Mouse (Mus musculus) heart, adult 2 months (tissue): ENCODE measurements at regions not wholly inside any gene's neighbourhood (a gene's known extent, or its start where the extent isn't known, plus 50 kb on each side); places are given as distances from the start of the nearest gene placed in this dataset.

ENCODE experiments used
- DNase-seq, 2 experiments: peaks; one replicate each; pipeline ENCODE4 v3.0.0; 2021
- H3K27ac ChIP-seq: fragments of 200-600 bp; 2 replicates; pipeline ENCODE4 v1.8.1; 2022
- H3K27me3 ChIP-seq: fragments of 200-500 bp; 2 replicates; pipeline ENCODE4 v1.6.1; 2012; ENCODE audit warnings: mild to moderate bottlenecking, low read length, inconsistent platforms, mixed read lengths; ENCODE audit not compliant: control insufficient read depth, insufficient read depth
- H3K36me3 ChIP-seq: fragments of 200-500 bp; 2 replicates; pipeline ENCODE4 v1.6.1; 2012; ENCODE audit warnings: low read length, inconsistent platforms; ENCODE audit not compliant: control insufficient read depth, insufficient read depth
- H3K4me1 ChIP-seq: fragments of 200-500 bp; 2 replicates; pipeline ENCODE4 v1.6.1; 2011; ENCODE audit warnings: low read length; ENCODE audit not compliant: control insufficient read depth, insufficient read depth
- H3K4me3 ChIP-seq: fragments of 200-600 bp; 2 replicates; pipeline ENCODE4 v1.8.1; 2022
- H3K79me2 ChIP-seq: fragments of 200-500 bp; replicated peaks from 2 replicates; pipeline ENCODE4 v1.6.1; 2012; ENCODE audit warnings: mild to moderate bottlenecking, inconsistent platforms, low read length, moderate library complexity, mixed read lengths; ENCODE audit not compliant: control insufficient read depth, insufficient read depth
- H3K9ac ChIP-seq: fragments of 200-500 bp; 2 replicates; pipeline ENCODE4 v1.6.1; 2012; ENCODE audit warnings: low read depth, mild to moderate bottlenecking, control low read depth, inconsistent platforms, low read length, mixed read lengths
- CTCF ChIP-seq: fragments of 200-600 bp; IDR thresholded peaks from 2 replicates; pipeline ENCODE4 v1.8.1; 2022; ENCODE audit warnings: antibody characterized with exemption, mild to moderate bottlenecking, moderate library complexity
- EP300 ChIP-seq: fragments of 200-500 bp; IDR thresholded peaks from 2 replicates; pipeline ENCODE4 v1.6.1; 2011; ENCODE audit warnings: low read depth, low read length, control low read depth; ENCODE audit not compliant: insufficient read depth
- POLR2A ChIP-seq: fragments of 200-500 bp; IDR thresholded peaks from 2 replicates; pipeline ENCODE4 v1.6.1; 2011; ENCODE audit warnings: mild to moderate bottlenecking, low read depth, low read length, control low read depth; ENCODE audit not compliant: insufficient read depth
- WGBS: fragments of 180-500 bp; shearing (Covaris S2); methylation state at CpG from one replicate; pipeline ENCODE4 v1.1.7; 2018; 5-methylcytosine and 5-hydroxymethylcytosine counted together
- intact Hi-C: fragments of 180-260 bp; cut with DNase I; formaldehyde crosslinking; loops from one replicate; pipeline ENCODE4 v1.15.1; 2025

GRCm38 (mm10) chr8:87297761-87298160 lies 174.6 kb downstream of the Cbln1 start:
- 82% methylated on average over 6 of the region's 6 CpGs for WGBS
- Histone ChIP-seq H3K36me3 (no peaks in the 10 kb centered on the region), H3K4me1 (no peaks in the 10 kb centered on the region), H3K79me2 (no peaks in the 10 kb centered on the region), H3K4me3 (no peak overlapping the region), H3K27ac (no peak overlapping the region), H3K9ac (no peak overlapping the region), H3K27me3 (no peaks in the 10 kb centered on the region)
- intact Hi-C loops: no loop called here
- DNase-seq: no peak
- TF ChIP-seq POLR2A: no peak
- TF ChIP-seq EP300: no peak
- no peak for TF ChIP-seq CTCF

DNA sequence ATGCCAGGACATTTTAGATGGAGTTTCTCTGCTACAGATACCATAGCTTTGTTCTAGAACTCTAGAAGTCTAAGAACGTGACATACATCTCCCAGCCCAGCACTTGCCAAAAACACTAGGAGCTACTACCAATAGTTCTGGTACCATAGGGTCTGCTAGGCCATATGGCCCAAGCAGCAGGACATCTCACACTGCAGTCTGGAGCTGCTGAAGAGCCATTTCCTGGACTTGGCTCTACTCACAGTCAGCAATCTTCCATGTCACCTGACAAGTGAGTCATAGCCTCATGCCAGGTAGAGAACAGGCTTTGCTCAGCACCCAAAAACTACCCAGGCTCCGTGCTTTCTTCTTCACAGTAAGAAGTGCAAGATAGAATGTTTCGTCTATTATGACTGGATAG lies 175.1 kb downstream of the Cbln1 start:
- H3K9ac ChIP-seq: no peak overlapping the region
- intact Hi-C loops: no loop called here
- no peaks in the 10 kb centered on the region for H3K79me2 ChIP-seq
- no peaks in the 10 kb centered on the region for H3K36me3 ChIP-seq
- H3K4me1 ChIP-seq: no peaks in the 10 kb centered on the region
- TF ChIP-seq CTCF: no peak
- TF ChIP-seq POLR2A: no peak
- no peak for TF ChIP-seq EP300
- DNase-seq: no peak
- H3K27ac ChIP-seq: no peak overlapping the region
- H3K27me3 ChIP-seq: no peaks in the 10 kb centered on the region
- WGBS: 72% methylated on average over 3 of the region's 3 CpGs
- H3K4me3 ChIP-seq: no peak overlapping the region

- Histone ChIP-seq H3K27ac (no peak overlapping the region), H3K36me3 (no peaks in the 10 kb centered on the region), H3K9ac (no peak overlapping the region), H3K4me3 (no peak overlapping the region), H3K27me3 (no peaks in the 10 kb centered on the region), H3K4me1 (no peaks in the 10 kb centered on the region), H3K79me2 (no peaks in the 10 kb centered on the region)
- no peak for DNase-seq
- intact Hi-C loops: no loop called here
- TF ChIP-seq POLR2A (no peak), EP300 (no peak), CTCF (no peak)
- WGBS: 71% methylated on average over 8 of the region's 8 CpGs
Observed at GRCm38 (mm10) chr8:87286059-87286458, 186.3 kb downstream of the Cbln1 start.

- Histone ChIP-seq H3K27ac (no peak overlapping the region), H3K9ac (no peak overlapping the region), H3K4me1 (no peaks in the 10 kb centered on the region), H3K36me3 (no peaks in the 10 kb centered on the region), H3K27me3 (no peaks in the 10 kb centered on the region), H3K79me2 (no peaks in the 10 kb centered on the region), H3K4me3 (no peak overlapping the region)
- no peak for TF ChIP-seq EP300
- TF ChIP-seq POLR2A: no peak
- TF ChIP-seq CTCF: no peak
- WGBS: 27% methylated on average over 4 of the region's 4 CpGs
- intact Hi-C loops: no loop called here
- no peak for DNase-seq
Observed at GRCm38 (mm10) chr8:87284356-87284755, 188.1 kb downstream of the Cbln1 start.

DNA sequence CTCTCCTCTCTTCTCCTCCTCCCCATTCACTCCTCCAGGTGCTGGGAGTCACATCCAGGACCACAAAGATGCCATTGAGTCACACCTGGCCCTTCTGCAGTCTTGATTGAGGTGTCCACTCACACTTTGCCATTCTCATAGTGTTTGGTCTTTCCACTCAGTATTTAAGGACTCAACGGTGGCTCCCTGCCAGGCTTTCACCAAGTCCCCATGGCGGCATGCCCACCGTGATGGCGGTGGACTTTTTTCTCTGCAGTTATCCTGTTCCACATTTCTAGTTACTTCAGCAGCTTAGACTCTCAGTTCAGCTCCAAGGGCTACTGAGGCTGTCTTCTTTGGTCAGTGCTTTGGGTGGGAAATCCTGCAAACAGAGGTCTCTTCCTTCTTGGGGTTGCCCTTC lies 189.9 kb downstream of the Cbln1 start:
- TF ChIP-seq CTCF (no peak), POLR2A (no peak), EP300 (no peak)
- no peak overlapping the region for H3K9ac ChIP-seq
- H3K79me2 ChIP-seq: no peaks in the 10 kb centered on the region
- WGBS: 89% methylated on average over 4 of the region's 4 CpGs
- no peak for DNase-seq
- H3K27me3 ChIP-seq: no peaks in the 10 kb centered on the region
- H3K4me1 ChIP-seq: no peaks in the 10 kb centered on the region
- intact Hi-C loops: no loop called here
- no peak overlapping the region for H3K4me3 ChIP-seq
- H3K27ac ChIP-seq: no peak overlapping the region
- H3K36me3 ChIP-seq: no peaks in the 10 kb centered on the region

GRCm38 (mm10) chr8:87273328-87273727 lies 199.1 kb downstream of the Cbln1 start:
- intact Hi-C loops: no loop called here
- no peaks in the 10 kb centered on the region for H3K36me3 ChIP-seq
- WGBS: 72% methylated on average over 6 of the region's 6 CpGs

More at GRCm38 (mm10) chr8:87273328-87273727, 199.1 kb downstream of the Cbln1 start:
- Histone ChIP-seq H3K4me1 (no peaks in the 10 kb centered on the region), H3K79me2 (no peaks in the 10 kb centered on the region), H3K27ac (no peak overlapping the region), H3K4me3 (no peak overlapping the region), H3K27me3 (no peaks in the 10 kb centered on the region), H3K9ac (no peak overlapping the region)
- TF ChIP-seq CTCF (no peak), EP300 (no peak), POLR2A (no peak)
- no peak for DNase-seq
